Mouse (Mus musculus): ENCODE measurements at regions not wholly inside any gene's neighbourhood (a gene's known extent, or its start where the extent isn't known, plus 50 kb on each side); places are given as distances from the start of the nearest gene placed in this dataset.

GRCm38 (mm10) chr13:104562536-104562935 is 229.7 kb upstream of the Srek1ip1 start:
- no peaks in the 10 kb centered on the region for H3K27me3 ChIP-seq (replicated peaks)
- no peak for DNase-seq (ENCODE audit: extremely low read depth)
- no peak overlapping the region for H3K9ac ChIP-seq (ENCODE audit: insufficient read depth, low read depth)
- no peak overlapping the region for H3K4me2 ChIP-seq (ENCODE audit: insufficient read depth, low read depth, poor library complexity, severe bottlenecking)
- TF ChIP-seq IRF4 (IDR thresholded peaks at IDR 0.05; ENCODE audit: low read depth, low read length) = no peak
- TF ChIP-seq RAD21 (IDR thresholded peaks at IDR 0.05; ENCODE audit: low read depth, low read length) = no peak
- TF ChIP-seq ETS1 (conservative IDR thresholded peaks at IDR 0.05; ENCODE audit: low read depth, low read length) = no peak
- TF ChIP-seq NRF1 (IDR thresholded peaks at IDR 0.05; ENCODE audit: low read depth, low read length) = no peak
- no peak for TF ChIP-seq EP300 (IDR thresholded peaks at IDR 0.05; ENCODE audit: low read length)
- TF ChIP-seq TBP (conservative IDR thresholded peaks at IDR 0.05; ENCODE audit: low read depth, low read length) = no peak
- TF ChIP-seq GABPA (IDR thresholded peaks at IDR 0.05; ENCODE audit: insufficient replicate concordance, low read depth, low read length) = no peak
- no peak for TF ChIP-seq MXI1 (IDR thresholded peaks at IDR 0.05; ENCODE audit: low read depth, low read length)
- no peak for TF ChIP-seq E2F4 (IDR thresholded peaks at IDR 0.05; ENCODE audit: insufficient replicate concordance, low read depth, low read length)
- no peak for TF ChIP-seq PAX5 (IDR thresholded peaks at IDR 0.05; ENCODE audit: low read length)
- TF ChIP-seq MAX (IDR thresholded peaks at IDR 0.05; ENCODE audit: low read length) = no peak
- TF ChIP-seq MAZ (IDR thresholded peaks at IDR 0.05; ENCODE audit: low read depth, low read length) = no peak
- no peak for TF ChIP-seq UBTF (IDR thresholded peaks at IDR 0.05; ENCODE audit: low read depth, low read length)
- no peak for TF ChIP-seq USF2 (conservative IDR thresholded peaks at IDR 0.05; ENCODE audit: low read depth, low read length)
- TF ChIP-seq CHD1 (IDR thresholded peaks at IDR 0.05; ENCODE audit: low read depth, low read length) = no peak
- TF ChIP-seq TCF12 (IDR thresholded peaks at IDR 0.05; ENCODE audit: low read depth, low read length) = no peak
- TF ChIP-seq HCFC1 (IDR thresholded peaks at IDR 0.05; ENCODE audit: low read depth, low read length) = no peak
- no peak for TF ChIP-seq POLR2AphosphoS2 (IDR thresholded peaks at IDR 0.05; ENCODE audit: low read depth, low read length)
- TF ChIP-seq POLR2A (IDR thresholded peaks at IDR 0.05; ENCODE audit: low read depth, low read length) = no peak
- TF ChIP-seq BHLHE40 (IDR thresholded peaks at IDR 0.05; ENCODE audit: low read depth, low read length) = no peak
- no peaks in the 10 kb centered on the region for H3K36me3 ChIP-seq (replicated peaks in 1 of 2; ENCODE audit: control insufficient read depth in 1 of 2, insufficient read depth in 1 of 2, low read length in 1 of 2)
- no peak overlapping the region for H3K27ac ChIP-seq (ENCODE audit: insufficient read depth, low read depth)
- no peaks in the 10 kb centered on the region for H3K79me2 ChIP-seq (replicated peaks; ENCODE audit: control insufficient read depth, extremely low read depth, insufficient read depth, poor library complexity, severe bottlenecking)
- no peaks in the 10 kb centered on the region for H3K9me3 ChIP-seq (replicated peaks; ENCODE audit: low read length)
- in situ Hi-C loops (cut with MboI; ENCODE audit: low pct_ligation_motif_present, low pct_unique_long_range_greater_than_20kb, low sequenced_read_pairs) (no loop called here), dilution Hi-C loops (cut with MboI; ENCODE audit: extremely low pct_ligation_motif_present, extremely low pct_unique_long_range_greater_than_20kb, low sequenced_read_pairs) (no loop called here)
- no peak overlapping the region for H3K4me3 ChIP-seq (replicated peaks in 1 of 3; ENCODE audit: low read depth in 2 of 3, low read length in 2 of 3, poor library complexity in 1 of 3)
- 0 out of 4 replicates have a peak, but pooled peaks cover 0 to 4% of the 10 kb centered on the region in 2 experiments for H3K4me1 ChIP-seq (ENCODE audit: control insufficient read depth in 1 of 2, insufficient read depth in 2 of 2)

- Histone ChIP-seq H3K36me3 (replicated peaks in 1 of 2; ENCODE audit: control insufficient read depth in 1 of 2, insufficient read depth in 1 of 2, low read length in 1 of 2) (no peaks in the 10 kb centered on the region), H3K9me3 (replicated peaks; ENCODE audit: low read length) (no peaks in the 10 kb centered on the region), H3K27me3 (replicated peaks) (no peaks in the 10 kb centered on the region), H3K79me2 (replicated peaks; ENCODE audit: control insufficient read depth, extremely low read depth, insufficient read depth, poor library complexity, severe bottlenecking) (no peaks in the 10 kb centered on the region), H3K4me3 (replicated peaks in 1 of 3; ENCODE audit: low read depth in 2 of 3, low read length in 2 of 3, poor library complexity in 1 of 3) (no peak overlapping the region), H3K9ac (ENCODE audit: insufficient read depth, low read depth) (no peak overlapping the region), H3K4me2 (ENCODE audit: insufficient read depth, low read depth, poor library complexity, severe bottlenecking) (no peak overlapping the region), H3K27ac (ENCODE audit: insufficient read depth, low read depth) (no peak overlapping the region), H3K4me1 (ENCODE audit: control insufficient read depth in 1 of 2, insufficient read depth in 2 of 2) (0 out of 4 replicates have a peak, but pooled peaks cover 0 to 4% of the 10 kb centered on the region in 2 experiments)
- DNase-seq (ENCODE audit: extremely low read depth) = no peak
- in situ Hi-C loops (cut with MboI; ENCODE audit: low pct_ligation_motif_present, low pct_unique_long_range_greater_than_20kb, low sequenced_read_pairs) (no loop called here), dilution Hi-C loops (cut with MboI; ENCODE audit: extremely low pct_ligation_motif_present, extremely low pct_unique_long_range_greater_than_20kb, low sequenced_read_pairs) (no loop called here)
- no peak for TF ChIP-seq IRF4 (IDR thresholded peaks at IDR 0.05; ENCODE audit: low read depth, low read length)
- no peak for TF ChIP-seq PAX5 (IDR thresholded peaks at IDR 0.05; ENCODE audit: low read length)
- no peak for TF ChIP-seq POLR2AphosphoS2 (IDR thresholded peaks at IDR 0.05; ENCODE audit: low read depth, low read length)
- no peak for TF ChIP-seq RCOR1 (conservative IDR thresholded peaks at IDR 0.05; ENCODE audit: low read depth, low read length)
- TF ChIP-seq MXI1 (IDR thresholded peaks at IDR 0.05; ENCODE audit: low read depth, low read length) = no peak
- TF ChIP-seq SMC3 (IDR thresholded peaks at IDR 0.05; ENCODE audit: low read depth, low read length) = no peak
- no peak for TF ChIP-seq BHLHE40 (IDR thresholded peaks at IDR 0.05; ENCODE audit: low read depth, low read length)
- TF ChIP-seq MYC (IDR thresholded peaks at IDR 0.05; ENCODE audit: low read depth, low read length) = no peak
- no peak for TF ChIP-seq NELFE (IDR thresholded peaks at IDR 0.05; ENCODE audit: low read depth, low read length)
- TF ChIP-seq JUND (conservative IDR thresholded peaks at IDR 0.05; ENCODE audit: low read depth, low read length) = no peak
- TF ChIP-seq MAFK (IDR thresholded peaks at IDR 0.05; ENCODE audit: insufficient replicate concordance, low read length) = no peak
- TF ChIP-seq POLR2A (IDR thresholded peaks at IDR 0.05; ENCODE audit: low read depth, low read length) = no peak
- no peak for TF ChIP-seq CHD1 (IDR thresholded peaks at IDR 0.05; ENCODE audit: low read depth, low read length)
- no peak for TF ChIP-seq HCFC1 (IDR thresholded peaks at IDR 0.05; ENCODE audit: low read depth, low read length)
- no peak for TF ChIP-seq TBP (conservative IDR thresholded peaks at IDR 0.05; ENCODE audit: low read depth, low read length)
- TF ChIP-seq USF1 (IDR thresholded peaks at IDR 0.05; ENCODE audit: low read depth, low read length) = no peak
Measured at GRCm38 (mm10) chr13:104563019-104563418, 229.3 kb upstream of the Srek1ip1 start.
